Mouse (Mus musculus) myocyte (in vitro differentiated cells): ENCODE results near the gene Zfp787. TPM values are rescaled to one million over a fixed set of nuclear protein-coding genes. Genes with fewer than 3 reads are reported as not detected.

Source experiments
- H3K27me3 ChIP-seq: one replicate; pipeline ENCODE4 v1.6.1; 2011; ENCODE audit not compliant: control insufficient read depth, insufficient read depth, insufficient read length
- H3K36me3 ChIP-seq: one replicate; pipeline ENCODE4 v1.6.1; 2011; ENCODE audit not compliant: control insufficient read depth, insufficient read depth
- H3K4me2 ChIP-seq: one replicate; pipeline ENCODE4 v1.6.1; 2011; ENCODE audit warnings: low read depth, control low read depth
- H3K4me3 ChIP-seq: one replicate; pipeline ENCODE4 v1.5.1; 2011; ENCODE audit warnings: mild to moderate bottlenecking, control low read depth, moderate library complexity
- H3K79me2 ChIP-seq: one replicate; pipeline ENCODE4 v1.6.1; 2011; ENCODE audit not compliant: control insufficient read depth, insufficient read depth
- H3ac ChIP-seq: one replicate; pipeline ENCODE4 v1.6.1; 2011; ENCODE audit not compliant: control insufficient read depth, insufficient read length
- CEBPB ChIP-seq: IDR thresholded peaks from 2 replicates; pipeline ENCODE4 v1.6.1; 2011; ENCODE audit warnings: mild to moderate bottlenecking, moderate library complexity; ENCODE audit not compliant: poor library complexity, insufficient read depth, severe bottlenecking
- E2F4 ChIP-seq: IDR thresholded peaks from one replicate; pipeline ENCODE4 v1.6.1; 2011; ENCODE audit warnings: mild to moderate bottlenecking, control low read depth, moderate library complexity; ENCODE audit not compliant: insufficient read depth
- MAX ChIP-seq: IDR thresholded peaks from one replicate; pipeline ENCODE4 v1.6.1; 2011; ENCODE audit warnings: low read depth, mild to moderate bottlenecking, control low read depth
- MYOD1 ChIP-seq, 3 experiments: IDR thresholded peaks; one replicate each; pipeline ENCODE4 v1.6.1; 2011; ENCODE audit warnings: control low read depth in 2 of 3, low read depth in 2 of 3, mild to moderate bottlenecking in 2 of 3, moderate library complexity in 1 of 3; ENCODE audit not compliant: insufficient read length in 2 of 3, control insufficient read depth in 1 of 3
- MYOG ChIP-seq, 3 experiments: IDR thresholded peaks; one replicate each; pipeline ENCODE4 v1.6.1; 2011; ENCODE audit warnings: control low read depth in 2 of 3, low read depth in 2 of 3, mild to moderate bottlenecking in 2 of 3; ENCODE audit not compliant: insufficient read length in 2 of 3, control insufficient read depth in 1 of 3, insufficient read depth in 1 of 3
- POLR2A ChIP-seq: IDR thresholded peaks from one replicate; pipeline ENCODE4 v1.6.1; 2011; ENCODE audit warnings: low read depth, mild to moderate bottlenecking, control low read depth, moderate library complexity; ENCODE audit not compliant: insufficient read length
- POLR2AphosphoS2 ChIP-seq: IDR thresholded peaks from one replicate; pipeline ENCODE4 v1.6.1; 2011; ENCODE audit warnings: low read depth, control low read depth; ENCODE audit not compliant: insufficient read length
- REST ChIP-seq: IDR thresholded peaks from one replicate; pipeline ENCODE4 v1.6.1; 2011; ENCODE audit warnings: mild to moderate bottlenecking, control low read depth, moderate library complexity; ENCODE audit not compliant: insufficient read depth, insufficient read length
- SRF ChIP-seq: IDR thresholded peaks from one replicate; pipeline ENCODE4 v1.6.1; 2011; ENCODE audit warnings: low read depth; ENCODE audit not compliant: control insufficient read depth, insufficient read length
- TCF12 ChIP-seq: IDR thresholded peaks from one replicate; pipeline ENCODE4 v1.6.1; 2011; ENCODE audit warnings: mild to moderate bottlenecking, control low read depth; ENCODE audit not compliant: poor library complexity, insufficient read depth, severe bottlenecking
- TCF3 ChIP-seq: IDR thresholded peaks from one replicate; pipeline ENCODE4 v1.6.1; 2011; ENCODE audit warnings: low read depth, control low read depth; ENCODE audit not compliant: insufficient read length
- USF1 ChIP-seq: IDR thresholded peaks from one replicate; pipeline ENCODE4 v1.6.1; 2011; ENCODE audit warnings: low read depth, mild to moderate bottlenecking, control low read depth, moderate library complexity
- polyA plus RNA-seq: library from polyadenylated mRNA; unstranded; fragments of >200 nt; fragmentation: generic; extraction: Trizol; gene quantifications from one replicate; pipeline ENCODE4 v1.2.1, GENCODE M21; 2012; ENCODE audit warnings: missing spikeins

Gene Zfp787
- polyA plus RNA-seq, 1 experiment: 46.6 TPM

DNA sequence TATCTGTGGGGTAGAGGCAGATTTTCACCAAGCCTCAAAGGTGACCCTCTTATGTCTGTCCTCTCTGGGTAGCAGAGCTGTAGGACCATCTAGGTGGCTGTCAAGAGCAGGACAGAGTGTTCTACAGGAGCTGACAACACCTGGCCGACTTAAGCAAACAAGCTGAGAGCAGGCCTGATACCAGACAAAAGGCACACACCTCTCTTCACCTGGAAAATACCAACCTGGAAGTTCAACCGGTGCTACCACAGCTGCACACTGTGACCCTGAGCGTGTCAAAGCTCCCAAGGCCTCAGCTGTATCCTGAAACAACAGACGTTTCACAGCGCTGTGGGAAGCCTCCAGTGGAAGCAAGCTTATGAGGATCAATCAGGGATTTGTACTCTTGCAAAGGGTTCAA lies 8.1 kb downstream of the Zfp787 start:
- Histone ChIP-seq H3K79me2 (peaks cover 96% of the 10 kb centered on the region), H3ac (no peak overlapping the region), H3K4me2 (no peak overlapping the region), H3K27me3 (no peaks in the 10 kb centered on the region), H3K4me3 (no peak overlapping the region), H3K36me3 (peaks cover 3% of the 10 kb centered on the region)
- TF ChIP-seq TCF3 (no peak), USF1 (no peak)

DNA sequence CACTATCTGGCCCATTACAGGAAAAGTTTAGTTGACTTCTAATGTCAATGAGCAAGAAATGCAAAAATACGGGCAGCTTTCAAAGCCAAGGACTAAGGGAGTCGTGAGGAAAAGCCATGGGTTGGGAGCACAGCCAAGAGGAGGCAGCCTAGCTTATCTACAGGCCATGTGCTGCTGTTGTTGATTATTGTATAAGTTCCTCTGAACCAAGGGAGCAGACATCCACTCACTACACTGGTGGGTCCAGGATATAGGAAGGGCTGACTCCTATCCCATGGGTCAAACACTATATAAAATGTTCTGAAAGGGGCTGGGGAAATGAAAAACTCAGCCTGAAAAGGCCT lies 8.8 kb downstream of the Zfp787 start:
- Histone ChIP-seq H3K36me3 (peaks cover 3% of the 10 kb centered on the region), H3K79me2 (peaks cover 88% of the 10 kb centered on the region), H3ac (no peak overlapping the region), H3K4me3 (no peak overlapping the region), H3K4me2 (no peak overlapping the region), H3K27me3 (no peaks in the 10 kb centered on the region)
- no peak for TF ChIP-seq E2F4
- no peak for TF ChIP-seq USF1

DNA sequence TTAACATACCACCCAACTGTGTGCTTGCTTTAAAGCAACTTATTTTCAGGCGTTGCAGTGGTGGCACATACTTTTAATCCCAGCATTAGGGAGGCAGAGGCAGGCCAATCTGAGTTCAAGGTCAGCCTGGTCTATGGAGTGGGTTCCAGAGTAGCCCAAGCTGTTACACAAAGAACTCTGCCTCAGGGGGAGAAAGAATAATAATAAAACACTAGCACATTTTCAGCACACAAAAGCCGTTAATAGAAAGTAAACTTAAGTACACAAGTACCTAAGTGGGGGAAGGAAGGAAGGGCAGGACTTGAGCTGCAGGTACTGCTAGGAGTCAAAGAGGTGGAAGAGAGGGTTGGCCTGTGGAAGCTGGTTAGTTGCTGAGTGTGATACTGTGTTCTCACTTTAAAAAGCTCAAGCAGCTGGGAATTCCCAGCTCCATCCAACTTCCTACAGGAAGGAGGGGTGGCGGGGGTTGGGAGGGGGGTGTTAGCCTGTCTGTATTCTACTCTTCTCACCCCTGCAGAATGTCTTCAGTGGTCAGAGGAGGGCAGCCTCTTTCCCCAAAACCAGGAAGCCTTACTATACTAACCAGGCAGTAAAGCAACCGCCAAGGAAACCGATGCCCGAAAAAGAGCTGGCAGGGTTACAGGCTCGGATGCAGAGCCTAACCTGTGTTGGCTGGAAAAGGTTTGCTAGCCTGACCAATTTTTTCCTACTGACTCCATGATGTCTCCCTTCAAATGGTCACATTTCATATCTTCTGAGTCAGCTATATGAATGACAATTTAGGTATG lies 9.4 kb downstream of the Zfp787 start:
- Histone ChIP-seq H3K27me3 (no peaks in the 10 kb centered on the region), H3ac (no peak overlapping the region), H3K36me3 (peaks cover 7% of the 10 kb centered on the region), H3K79me2 (peaks cover 85% of the 10 kb centered on the region), H3K4me3 (no peak overlapping the region), H3K4me2 (peak overlapping the region; percentile 18)
- TF ChIP-seq CEBPB (no peak), MAX (no peak), MYOD1 (IDR thresholded peaks at IDR 0.05; ENCODE audit: control insufficient read depth in 1 of 3, insufficient read length in 2 of 3, low read depth in 2 of 3) (no peak), E2F4 (no peak), REST (no peak), POLR2A (no peak), POLR2AphosphoS2 (no peak)

DNA sequence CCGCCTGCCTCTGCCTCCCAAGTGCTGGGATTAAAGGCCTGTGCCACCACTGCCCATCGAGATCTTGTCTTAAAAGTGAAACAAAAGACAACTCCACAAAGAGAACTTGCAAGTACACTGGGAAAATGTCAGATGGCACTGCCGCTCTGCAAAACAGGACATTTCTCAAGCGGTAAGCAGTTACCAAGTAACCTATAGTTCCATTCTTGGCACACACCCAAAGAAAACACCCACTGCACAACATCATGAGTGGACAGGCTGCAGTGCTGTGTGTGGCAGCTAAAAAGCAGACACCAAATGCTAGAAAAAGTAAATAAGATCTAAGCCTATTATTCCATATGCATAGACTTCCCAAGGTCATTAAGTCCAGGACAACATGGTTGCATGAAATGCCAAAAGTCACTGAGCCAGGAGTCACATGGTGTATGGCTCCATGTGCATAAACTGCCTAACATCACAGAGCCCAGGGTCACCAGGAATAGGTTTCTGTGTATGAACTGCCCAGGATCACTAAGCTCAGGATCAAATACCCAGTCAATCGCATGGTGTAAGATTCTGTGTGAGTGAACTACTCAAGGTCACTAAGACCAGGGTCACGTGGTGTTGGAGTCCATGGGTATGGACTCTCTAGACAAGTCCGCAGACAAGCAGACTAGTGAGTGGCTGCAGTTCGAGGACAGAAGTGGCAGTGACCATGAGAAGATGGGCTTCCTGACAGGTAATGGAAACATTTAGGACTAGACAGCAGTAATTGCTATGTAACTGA lies 10.2 kb downstream of the Zfp787 start:
- TF ChIP-seq POLR2AphosphoS2 (no peak), MYOG (IDR thresholded peaks at IDR 0.05; ENCODE audit: control insufficient read depth in 1 of 3, insufficient read depth in 1 of 3, insufficient read length in 2 of 3, low read depth in 2 of 3) (no peak), USF1 (no peak), TCF3 (no peak), E2F4 (no peak), SRF (no peak)
- no peak overlapping the region for H3ac ChIP-seq
- H3K36me3 ChIP-seq: peaks cover 11% of the 10 kb centered on the region
- H3K79me2 ChIP-seq: peaks cover 80% of the 10 kb centered on the region
- H3K4me2 ChIP-seq: no peak overlapping the region
- no peak overlapping the region for H3K4me3 ChIP-seq
- no peaks in the 10 kb centered on the region for H3K27me3 ChIP-seq

DNA sequence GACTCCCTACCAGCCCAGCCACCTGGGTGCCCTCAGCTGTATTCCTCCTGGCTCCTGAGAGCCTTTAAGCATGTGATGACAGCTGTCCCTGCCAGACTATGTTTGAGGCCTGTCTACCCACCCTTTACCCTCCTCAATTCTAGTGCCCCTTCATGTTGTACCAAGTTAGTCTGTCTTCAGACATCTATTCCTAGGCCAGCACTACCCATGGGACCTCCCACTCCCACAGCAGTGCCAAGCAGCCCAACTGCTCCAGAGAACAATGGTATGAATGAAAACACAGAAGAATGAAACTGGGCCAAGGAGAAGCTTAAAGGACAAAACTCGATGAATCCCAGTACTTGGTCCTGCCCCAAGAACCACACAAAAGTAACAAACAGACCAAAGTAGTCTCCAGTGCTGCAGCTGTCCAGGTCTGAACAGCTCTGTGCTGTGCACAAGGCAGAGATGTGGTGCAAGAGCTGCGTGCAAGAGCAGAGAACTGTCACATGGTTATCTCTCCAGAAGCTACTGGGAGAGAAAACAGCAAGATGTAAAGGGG lies 11.7 kb downstream of the Zfp787 start:
- H3K4me2 ChIP-seq: peak overlapping the region; percentile 24
- TF ChIP-seq POLR2A (no peak), CEBPB (no peak), MYOG (IDR thresholded peaks at IDR 0.05; ENCODE audit: control insufficient read depth in 1 of 3, insufficient read depth in 1 of 3, insufficient read length in 2 of 3, low read depth in 2 of 3) (peak; percentile 39 to 89 (median 57)), TCF12 (peak; percentile 43), REST (no peak), USF1 (peak; percentile 10), POLR2AphosphoS2 (no peak), MYOD1 (IDR thresholded peaks at IDR 0.05; ENCODE audit: control insufficient read depth in 1 of 3, insufficient read length in 2 of 3, low read depth in 2 of 3) (peak in 2 of 3 experiments; percentile 67 to 81)

More for the DNA sequence above, 11.7 kb downstream of the Zfp787 start:
- Histone ChIP-seq H3K79me2 (peaks cover 65% of the 10 kb centered on the region), H3K27me3 (no peaks in the 10 kb centered on the region), H3K4me3 (no peak overlapping the region), H3ac (no peak overlapping the region), H3K36me3 (peaks cover 19% of the 10 kb centered on the region)
